Mouse (Mus musculus) forebrain, embryonic 16.5 days (tissue): ENCODE data around the gene Lingo1. TPM values are rescaled to one million over a fixed set of nuclear protein-coding genes. Genes with fewer than 3 reads are reported as not detected.

ENCODE experiments used
- ATAC-seq: fragments of 200-750 bp; cut with Nextera tagmentation; 2 replicates; pipeline ENCODE4 v1.8.0; 2017; ENCODE audit warnings: mild to moderate bottlenecking, moderate library complexity
- H3K27ac ChIP-seq: fragments of 300-500 bp; sonication (generic); 2 replicates; pipeline ENCODE4 v1.5.1; 2014; ENCODE audit warnings: low read length, control low read depth
- H3K27me3 ChIP-seq: fragments of 300-500 bp; sonication (generic); replicated peaks from 2 replicates; pipeline ENCODE4 v1.6.1; 2014; ENCODE audit warnings: low read length; ENCODE audit not compliant: control insufficient read depth, insufficient read depth
- H3K36me3 ChIP-seq: fragments of 300-500 bp; sonication (generic); 2 replicates; pipeline ENCODE4 v1.6.1; 2014; ENCODE audit not compliant: control insufficient read depth, insufficient read depth
- H3K4me1 ChIP-seq: fragments of 300-500 bp; sonication (generic); replicated peaks from 2 replicates; pipeline ENCODE4 v1.6.1; 2014; ENCODE audit warnings: low read length; ENCODE audit not compliant: control insufficient read depth, insufficient read depth
- H3K4me2 ChIP-seq: fragments of 300-500 bp; sonication (generic); 2 replicates; pipeline ENCODE4 v1.6.1; 2014; ENCODE audit warnings: mild to moderate bottlenecking, low read length, control low read depth
- H3K4me3 ChIP-seq: fragments of 300-500 bp; sonication (generic); replicated peaks from 2 replicates; pipeline ENCODE4 v1.5.1; 2014; ENCODE audit warnings: mild to moderate bottlenecking, low read length, control low read depth
- H3K9ac ChIP-seq: fragments of 300-500 bp; sonication (generic); replicated peaks from 2 replicates; pipeline ENCODE4 v1.6.1; 2014; ENCODE audit warnings: low read depth, low read length, control low read depth
- H3K9me3 ChIP-seq: fragments of 300-500 bp; sonication (generic); 2 replicates; pipeline ENCODE4 v1.6.1; 2016; ENCODE audit warnings: low read length; ENCODE audit not compliant: control insufficient read depth
- WGBS: fragments of 180-500 bp; shearing (Covaris S2); extraction: QIAGEN DNeasy Blood & Tissue Kit; methylation state at CpG from one replicate; pipeline ENCODE4 v1.1.7; 2014; 5-methylcytosine and 5-hydroxymethylcytosine counted together
- polyA plus RNA-seq: library from polyadenylated mRNA; unstranded; fragments of >200 nt; fragmentation: Nextera tagmentation; extraction: Ambion mirVana; gene quantifications from 2 replicates; pipeline ENCODE4 v1.2.1, GENCODE M21; 2015

Gene Lingo1
- polyA plus RNA-seq, 1 experiment from 2014 or later = 45.0 TPM

GRCm38 (mm10) chr9:56627295-56627694 lies 169.0 kb downstream of the Lingo1 start:
- no peak for ATAC-seq
- no peak overlapping the region for H3K4me3 ChIP-seq
- H3K9ac ChIP-seq = no peak overlapping the region
- 69% methylated on average over 4 of the region's 4 CpGs for WGBS
- H3K4me2 ChIP-seq = no peak overlapping the region
- H3K4me1 ChIP-seq = peaks cover 21% of the 10 kb centered on the region
- H3K27ac ChIP-seq = no peak overlapping the region
- H3K9me3 ChIP-seq = no peaks in the 10 kb centered on the region
- H3K36me3 ChIP-seq = no peaks in the 10 kb centered on the region
- no peaks in the 10 kb centered on the region for H3K27me3 ChIP-seq

- no peaks in the 10 kb centered on the region for H3K9me3 ChIP-seq
- H3K4me3 ChIP-seq = no peak overlapping the region
- H3K36me3 ChIP-seq = 0 out of 2 replicates have a peak, but pooled peaks cover 2% of the 10 kb centered on the region
- WGBS = 43% methylated on average over 2 of the region's 2 CpGs
- peaks cover 17% of the 10 kb centered on the region for H3K27me3 ChIP-seq
- no peak overlapping the region for H3K27ac ChIP-seq
- no peak overlapping the region for H3K9ac ChIP-seq
- H3K4me1 ChIP-seq = peaks cover 17% of the 10 kb centered on the region
- no peak overlapping the region for H3K4me2 ChIP-seq
- ATAC-seq = no peak
Observed at GRCm38 (mm10) chr9:56624923-56625322, 171.3 kb downstream of the Lingo1 start.

- Histone ChIP-seq H3K4me2 (no peak overlapping the region), H3K9me3 (no peaks in the 10 kb centered on the region), H3K4me1 (peaks cover 11% of the 10 kb centered on the region), H3K4me3 (no peak overlapping the region), H3K9ac (no peak overlapping the region), H3K27me3 (peaks cover 19% of the 10 kb centered on the region), H3K36me3 (peaks cover 5% of the 10 kb centered on the region; the same call in 1 of the 2 replicates), H3K27ac (no peak overlapping the region)
- no peak for ATAC-seq
- 73% methylated on average over 11 of the region's 11 CpGs for WGBS
Observed at GRCm38 (mm10) chr9:56623361-56623760, 172.9 kb downstream of the Lingo1 start.

- Histone ChIP-seq H3K27me3 (peaks cover 19% of the 10 kb centered on the region), H3K9ac (no peak overlapping the region), H3K4me1 (peaks cover 11% of the 10 kb centered on the region), H3K4me3 (no peak overlapping the region), H3K36me3 (peaks cover 5% of the 10 kb centered on the region; the same call in 1 of the 2 replicates), H3K27ac (no peak overlapping the region), H3K9me3 (no peaks in the 10 kb centered on the region), H3K4me2 (no peak overlapping the region)
- ATAC-seq = no peak
- WGBS = 63% methylated on average over 7 of the region's 7 CpGs
Observed at GRCm38 (mm10) chr9:56622761-56623160, 173.5 kb downstream of the Lingo1 start.

GRCm38 (mm10) chr9:56620512-56621371 lies 175.5 kb downstream of the Lingo1 start:
- H3K27me3 ChIP-seq = peaks cover 19% of the 10 kb centered on the region
- WGBS = 22% methylated on average over 42 of the region's 42 CpGs
- H3K4me2 ChIP-seq = no peak overlapping the region
- H3K9ac ChIP-seq = no peak overlapping the region
- peaks cover 5% of the 10 kb centered on the region; the same call in 1 of the 2 replicates for H3K36me3 ChIP-seq
- H3K9me3 ChIP-seq = no peaks in the 10 kb centered on the region
- no peak overlapping the region for H3K4me3 ChIP-seq
- no peak overlapping the region for H3K27ac ChIP-seq
- ATAC-seq = no peak
- H3K4me1 ChIP-seq = peaks cover 11% of the 10 kb centered on the region

- no peak overlapping the region for H3K9ac ChIP-seq
- H3K27ac ChIP-seq = no peak overlapping the region
- 86% methylated on average over 23 of the region's 23 CpGs for WGBS
- peaks cover 19% of the 10 kb centered on the region for H3K27me3 ChIP-seq
- H3K36me3 ChIP-seq = peaks cover 5% of the 10 kb centered on the region; the same call in 1 of the 2 replicates
- H3K4me1 ChIP-seq = peaks cover 7% of the 10 kb centered on the region
- no peaks in the 10 kb centered on the region for H3K9me3 ChIP-seq
- no peak for ATAC-seq
- H3K4me2 ChIP-seq = no peak overlapping the region
- no peak overlapping the region for H3K4me3 ChIP-seq
Observed at GRCm38 (mm10) chr9:56619715-56620114, 176.6 kb downstream of the Lingo1 start.

- Histone ChIP-seq H3K36me3 (peaks cover 5% of the 10 kb centered on the region; the same call in 1 of the 2 replicates), H3K27me3 (peaks cover 19% of the 10 kb centered on the region), H3K4me3 (no peak overlapping the region), H3K4me2 (no peak overlapping the region), H3K4me1 (0 out of 2 replicates have a peak, but pooled peaks cover 6% of the 10 kb centered on the region), H3K9ac (no peak overlapping the region), H3K9me3 (no peaks in the 10 kb centered on the region), H3K27ac (no peak overlapping the region)
- ATAC-seq = no peak
- WGBS = 86% methylated on average over 4 of the region's 4 CpGs
Observed at GRCm38 (mm10) chr9:56618660-56619059, 177.6 kb downstream of the Lingo1 start.

- H3K4me3 ChIP-seq = no peak overlapping the region
- no peak overlapping the region for H3K27ac ChIP-seq
- H3K9me3 ChIP-seq = no peaks in the 10 kb centered on the region
- H3K4me2 ChIP-seq = no peak overlapping the region
- peaks cover 12% of the 10 kb centered on the region for H3K27me3 ChIP-seq
- H3K4me1 ChIP-seq = peaks cover 5% of the 10 kb centered on the region; the same call in 1 of the 2 replicates
- ATAC-seq = no peak
- 89% methylated on average over 3 of the region's 3 CpGs for WGBS
- peaks cover 5% of the 10 kb centered on the region; the same call in 1 of the 2 replicates for H3K36me3 ChIP-seq
- no peak overlapping the region for H3K9ac ChIP-seq
Observed at GRCm38 (mm10) chr9:56616061-56616460, 180.2 kb downstream of the Lingo1 start.

GRCm38 (mm10) chr9:56612798-56613183 lies 183.5 kb downstream of the Lingo1 start:
- H3K36me3 ChIP-seq = no peaks in the 10 kb centered on the region
- no peak overlapping the region for H3K4me2 ChIP-seq
- no peaks in the 10 kb centered on the region for H3K27me3 ChIP-seq
- no peak for ATAC-seq
- no peak overlapping the region for H3K27ac ChIP-seq
- H3K9me3 ChIP-seq = no peaks in the 10 kb centered on the region
- H3K4me1 ChIP-seq = peaks cover 16% of the 10 kb centered on the region
- H3K9ac ChIP-seq = no peak overlapping the region
- H3K4me3 ChIP-seq = no peak overlapping the region
- 71% methylated on average over 12 of the region's 12 CpGs for WGBS
